Mouse (Mus musculus) olfactory bulb, adult 2 months (tissue): ENCODE data around the gene Gm45623.

Experiments
- CTCF ChIP-seq: fragments of 200-500 bp; IDR thresholded peaks from 2 replicates; pipeline ENCODE4 v1.5.1; 2012; ENCODE audit warnings: low read depth, mild to moderate bottlenecking, low read length, moderate library complexity; ENCODE audit not compliant: insufficient read depth
- POLR2A ChIP-seq: fragments of 200-500 bp; IDR thresholded peaks from 2 replicates; pipeline ENCODE4 v1.6.1; 2012; ENCODE audit warnings: mild to moderate bottlenecking, low read depth, low read length, moderate library complexity; ENCODE audit not compliant: insufficient read depth

GRCm38 (mm10) chr13:56757201-56757600, 3.6 kb upstream of the Gm45623 start:
- TF ChIP-seq CTCF (no peak), POLR2A (no peak)
